Mouse (Mus musculus) adrenal gland, postnatal 4 days (tissue): ENCODE results near the gene Rims3. TPM values are rescaled to one million over a fixed set of nuclear protein-coding genes. Genes with fewer than 3 reads are reported as not detected.

Source experiments
- microRNA-seq: library from miRNA; unstranded; fragments of <30 nt; microRNA quantifications from one replicate; pipeline ENCODE4 v1.2.0, GENCODE M21; 2021
- total RNA-seq, 2 experiments: library from RNA; stranded (reverse); gene quantifications; 2 replicates each; pipeline ENCODE4 v1.2.3; 2021

Rims3 gene
- total RNA-seq, 2 experiments from 2014 or later, result 11.8 to 13.9 TPM

Small RNA genes lying within 50 kb of the gene (microRNA-seq; reads per million reads assigned to microRNA genes)
- not detected for gene Gm23936

Other genes with a start within 250 kb of the Rims3 start
- 10 to 100 TPM in 1 of 2 experiments, 1 to 10 TPM in 1; 8.2 to 10.4 TPM for gene Cited4, start 188.2 kb upstream of the Rims3 start, total RNA-seq
- gene Kcnq4, start 106.2 kb upstream of the Rims3 start, total RNA-seq, result 1 to 10 TPM; 5.6 to 6.5 TPM
- 10 to 100 TPM; 68.2 to 73.5 TPM for gene Nfyc, start 23.2 kb upstream of the Rims3 start, total RNA-seq
- gene Exo5, start 70.2 kb downstream of the Rims3 start, total RNA-seq, result 10 to 100 TPM; 17.0 TPM
- gene Zfp69, start 96.9 kb downstream of the Rims3 start, total RNA-seq, result 1 to 10 TPM; 5.8 to 6.7 TPM
- 10 to 100 TPM; 39.4 to 41.5 TPM for gene Smap2, start 162.4 kb downstream of the Rims3 start, total RNA-seq
- gene Col9a2, start 184.6 kb downstream of the Rims3 start, total RNA-seq, result 1 to 10 TPM; 3.7 to 4.8 TPM
- 10 to 100 TPM; 42.6 to 43.1 TPM for gene Zmpste24, start 243.4 kb downstream of the Rims3 start, total RNA-seq